Mouse (Mus musculus) lung, postnatal 10 days (tissue): ENCODE measurements around the gene Alg3.
A peak's percentile ranks its signal among the peaks of the same experiment; 100 is the strongest.

Experiments
- DNase-seq: peaks from one replicate; pipeline ENCODE4 v3.0.0; 2021

Gene Alg3

GRCm38 (mm10) chr16:20611357-20612227 lies at the start of gene Alg3, which contains the start of the genes Eef1akmt4 and Gm49333:
Alg3 (minus strand) TSS chr16:20611735.
Eef1akmt4 (plus strand) TSS chr16:20611593.
Gm49333 (plus strand) TSS chr16:20611610.
- DNase-seq = peak; percentile 94

- DNase-seq = no peak
Measured at GRCm38 (mm10) chr16:20657661-20658060, 46.1 kb upstream of the Alg3 start.

- no peak for DNase-seq
Measured at GRCm38 (mm10) chr16:20653315-20653714, 41.8 kb upstream of the Alg3 start.

GRCm38 (mm10) chr16:20651947-20652310 lies 40.4 kb upstream of the Alg3 start:
- no peak for DNase-seq

GRCm38 (mm10) chr16:20651076-20651946 lies 39.8 kb upstream of the Alg3 start, which contains the start of gene Psmd2:
Psmd2 (plus strand) TSS chr16:20651652.
- DNase-seq = peak; percentile 98

- no peak for DNase-seq
Measured at GRCm38 (mm10) chr16:20643911-20644310, 32.4 kb upstream of the Alg3 start.

GRCm38 (mm10) chr16:20642161-20642560 lies 30.6 kb upstream of the Alg3 start:
- DNase-seq = peak; percentile 83

GRCm38 (mm10) chr16:20638367-20638766 lies 26.8 kb upstream of the Alg3 start:
- no peak for DNase-seq

- no peak for DNase-seq
Measured at GRCm38 (mm10) chr16:20637410-20637809, 25.9 kb upstream of the Alg3 start.

- DNase-seq = peak; percentile 9
Measured at GRCm38 (mm10) chr16:20629731-20630634, 18.4 kb upstream of the Alg3 start, which contains the start of gene Ece2. Ece2 (plus strand) TSS chr16:20629828.

- no peak for DNase-seq
Measured at GRCm38 (mm10) chr16:20628871-20629391, 17.4 kb upstream of the Alg3 start.

GRCm38 (mm10) chr16:20623211-20623610 lies 11.7 kb upstream of the Alg3 start:
- no peak for DNase-seq

- DNase-seq = peak; percentile 66
Measured at GRCm38 (mm10) chr16:20621991-20622685, 10.6 kb upstream of the Alg3 start.

GRCm38 (mm10) chr16:20621191-20621990 lies 9.9 kb upstream of the Alg3 start, which contains the start of gene Camk2n2:
Camk2n2 (minus strand) TSS chr16:20621287.
- DNase-seq = peak; percentile 56

- DNase-seq = no peak
Measured at GRCm38 (mm10) chr16:20620751-20621190, 9.2 kb upstream of the Alg3 start.

GRCm38 (mm10) chr16:20620399-20620735 lies 8.8 kb upstream of the Alg3 start:
- DNase-seq = no peak

GRCm38 (mm10) chr16:20619541-20620398 lies 8.2 kb upstream of the Alg3 start:
- peak; percentile 28 for DNase-seq

GRCm38 (mm10) chr16:20610501-20611356 lies 806 bp downstream of the Alg3 start:
- DNase-seq = peak; percentile 85
